Mouse (Mus musculus) liver, embryonic 14.5 days (tissue): Measurements from ENCODE around the gene Angptl2. TPM values are rescaled to one million over a fixed set of nuclear protein-coding genes. Genes with fewer than 3 reads are reported as not detected.

ENCODE experiments used
- ATAC-seq: fragments of 200-750 bp; cut with Nextera tagmentation; 2 replicates; pipeline ENCODE4 v1.8.0; 2017; ENCODE audit warnings: moderate number of reproducible peaks, mild to moderate bottlenecking, moderate library complexity; ENCODE audit not compliant: insufficient read depth
- DNase-seq, 3 experiments: peaks; one replicate each; pipeline ENCODE4 v3.0.0-alpha.2; 2012 to 2013; ENCODE audit warnings: low read depth in 3 of 3, low spot score in 3 of 3
- H3K27ac ChIP-seq: fragments of 300-500 bp; sonication (generic); 2 replicates; pipeline ENCODE4 v1.5.1; 2014; ENCODE audit warnings: moderate library complexity, mild to moderate bottlenecking, control low read depth, inconsistent platforms
- H3K27me3 ChIP-seq: fragments of 300-500 bp; sonication (generic); 2 replicates; pipeline ENCODE4 v1.6.1; 2014; ENCODE audit warnings: mild to moderate bottlenecking, low read length, moderate library complexity; ENCODE audit not compliant: control insufficient read depth, insufficient read depth
- H3K36me3 ChIP-seq: fragments of 300-500 bp; sonication (generic); replicated peaks from 2 replicates; pipeline ENCODE4 v1.6.1; 2014; ENCODE audit warnings: low read depth; ENCODE audit not compliant: control insufficient read depth, insufficient read depth
- H3K4me1 ChIP-seq, 2 experiments: fragments of 200-500 bp in 1 of 2; fragments of 300-500 bp in 1 of 2; sonication (generic) in 1 of 2; replicated peaks; 2 replicates each; pipeline ENCODE4 v1.6.1; 2012 to 2014; ENCODE audit warnings: antibody characterized with exemption in 1 of 2, inconsistent platforms in 1 of 2, low read length in 1 of 2; ENCODE audit not compliant: control insufficient read depth in 2 of 2, insufficient read depth in 2 of 2
- H3K4me2 ChIP-seq: fragments of 300-500 bp; sonication (generic); 2 replicates; pipeline ENCODE4 v1.6.1; 2014; ENCODE audit warnings: low read depth, mild to moderate bottlenecking, control low read depth, moderate library complexity
- H3K4me3 ChIP-seq, 2 experiments: fragments of 200-500 bp in 1 of 2; fragments of 300-500 bp in 1 of 2; sonication (generic) in 1 of 2; 2 replicates each; pipeline ENCODE4 v1.5.1; 2012 to 2014; ENCODE audit warnings: low read depth in 2 of 2, low read length in 2 of 2, mild to moderate bottlenecking in 2 of 2, control low read depth in 1 of 2, inconsistent platforms in 1 of 2, moderate library complexity in 1 of 2; ENCODE audit not compliant: insufficient read depth in 1 of 2
- H3K9ac ChIP-seq: fragments of 300-500 bp; sonication (generic); replicated peaks from 2 replicates; pipeline ENCODE4 v1.6.1; 2014; ENCODE audit warnings: mild to moderate bottlenecking, control low read depth, moderate library complexity
- H3K9me3 ChIP-seq: fragments of 300-500 bp; sonication (generic); 2 replicates; pipeline ENCODE4 v1.6.1; 2016; ENCODE audit warnings: low read length, mixed read lengths; ENCODE audit not compliant: control insufficient read depth
- CTCF ChIP-seq: IDR thresholded peaks from 2 replicates; pipeline ENCODE4 v1.5.1; 2016; ENCODE audit warnings: antibody characterized with exemption, low read depth, control low read depth
- EP300 ChIP-seq: IDR thresholded peaks from 2 replicates; pipeline ENCODE4 v1.6.1; 2016; ENCODE audit warnings: antibody characterized with exemption, low read depth
- WGBS: fragments of 180-500 bp; shearing (Covaris S2); extraction: QIAGEN DNeasy Blood & Tissue Kit; methylation state at CpG from one replicate; pipeline ENCODE4 v1.1.7; 2014; ENCODE audit not compliant: insufficient replicate concordance; 5-methylcytosine and 5-hydroxymethylcytosine counted together
- polyA plus RNA-seq, 2 experiments: library from polyadenylated mRNA; depleted of rRNA in 1 of 2; stranded (reverse) in 1 of 2; unstranded in 1 of 2; fragments of >200 nt; fragmentation: Nextera tagmentation in 1 of 2; extraction: Ambion mirVana in 1 of 2; gene quantifications; 2 replicates each; pipeline versions ENCODE4 v1.2.1 to v1.2.3; 2012 to 2014

The Angptl2 gene
- polyA plus RNA-seq, 2 experiments: 1.3 to 1.8 TPM

GRCm38 (mm10) chr2:33203284-33203683, 12.6 kb upstream of the Angptl2 start:
- WGBS: 32% methylated on average over 6 of the region's 6 CpGs
- no peaks in the 10 kb centered on the region for H3K36me3 ChIP-seq

GRCm38 (mm10) chr2:33204980-33205379, 10.9 kb upstream of the Angptl2 start:
- no peak overlapping the region for H3K4me2 ChIP-seq
- no peak for ATAC-seq
- H3K4me3 ChIP-seq: no peak overlapping the region
- H3K27me3 ChIP-seq: no peaks in the 10 kb centered on the region
- no peak for TF ChIP-seq CTCF
- no peak for TF ChIP-seq EP300
- H3K9ac ChIP-seq: no peak overlapping the region
- 48% methylated on average over 5 of the region's 5 CpGs for WGBS
- no peaks in the 10 kb centered on the region for H3K36me3 ChIP-seq
- no peaks in the 10 kb centered on the region for H3K9me3 ChIP-seq
- H3K27ac ChIP-seq: no peak overlapping the region
- peaks cover 0 to 4% of the 10 kb centered on the region in 2 experiments; a peak in 1 of 4 replicates for H3K4me1 ChIP-seq
- no peak for DNase-seq

More at GRCm38 (mm10) chr2:33203284-33203683, 12.6 kb upstream of the Angptl2 start:
- Histone ChIP-seq H3K9me3 (no peaks in the 10 kb centered on the region), H3K9ac (no peak overlapping the region), H3K4me3 (no peak overlapping the region), H3K4me2 (no peak overlapping the region), H3K27me3 (no peaks in the 10 kb centered on the region), H3K27ac (no peak overlapping the region), H3K4me1 (peaks cover 0 to 4% of the 10 kb centered on the region in 2 experiments; a peak in 1 of 4 replicates)
- TF ChIP-seq CTCF (no peak), EP300 (no peak)
- DNase-seq (no peak), ATAC-seq (no peak)

- no peak for DNase-seq
- TF ChIP-seq CTCF: no peak
- TF ChIP-seq EP300: no peak
- ATAC-seq: no peak
- Histone ChIP-seq H3K36me3 (no peaks in the 10 kb centered on the region), H3K4me1 (peaks cover 0 to under 1% of the 10 kb centered on the region in 2 experiments; a peak in 1 of 4 replicates), H3K27ac (no peak overlapping the region), H3K4me2 (no peak overlapping the region), H3K27me3 (no peaks in the 10 kb centered on the region), H3K9me3 (no peaks in the 10 kb centered on the region), H3K9ac (no peak overlapping the region), H3K4me3 (no peak overlapping the region)
- WGBS: 59% methylated on average over 14 of the region's 14 CpGs
Observed at GRCm38 (mm10) chr2:33205939-33206525, 9.8 kb upstream of the Angptl2 start.

- H3K27ac ChIP-seq: no peak overlapping the region
- 52% methylated on average over 4 of the region's 4 CpGs for WGBS
- H3K4me1 ChIP-seq: no peaks in the 10 kb centered on the region; a peak in 1 of 4 replicates
- no peak overlapping the region for H3K9ac ChIP-seq
- no peaks in the 10 kb centered on the region for H3K9me3 ChIP-seq
- no peak overlapping the region for H3K4me3 ChIP-seq
- no peak for TF ChIP-seq CTCF
- no peak for TF ChIP-seq EP300
- H3K36me3 ChIP-seq: no peaks in the 10 kb centered on the region
- no peak for DNase-seq
- no peak overlapping the region for H3K4me2 ChIP-seq
- no peak for ATAC-seq
- H3K27me3 ChIP-seq: no peaks in the 10 kb centered on the region
Observed at GRCm38 (mm10) chr2:33207069-33207468, 8.8 kb upstream of the Angptl2 start.

- Histone ChIP-seq H3K27ac (no peak overlapping the region), H3K27me3 (no peaks in the 10 kb centered on the region), H3K4me3 (no peak overlapping the region), H3K4me2 (no peak overlapping the region), H3K4me1 (no peaks in the 10 kb centered on the region; a peak in 1 of 4 replicates), H3K9me3 (no peaks in the 10 kb centered on the region), H3K9ac (no peak overlapping the region), H3K36me3 (no peaks in the 10 kb centered on the region)
- no peak for DNase-seq
- WGBS: 56% methylated on average over 5 of the region's 5 CpGs
- TF ChIP-seq CTCF (no peak), EP300 (no peak)
- ATAC-seq: no peak
Observed at GRCm38 (mm10) chr2:33208134-33208533, 7.7 kb upstream of the Angptl2 start.
